Mouse (Mus musculus) kidney, embryonic 16.5 days (tissue): Measurements from ENCODE around the gene Txndc8. TPM values are rescaled to one million over a fixed set of nuclear protein-coding genes. Genes with fewer than 3 reads are reported as not detected.

Experiments
- ATAC-seq: fragments of 200-750 bp; cut with Nextera tagmentation; 2 replicates; pipeline ENCODE4 v1.8.0; 2017; ENCODE audit warnings: moderate TSS enrichment; ENCODE audit not compliant: low FRiP score, low TSS enrichment
- H3K27ac ChIP-seq: fragments of 300-500 bp; sonication (generic); 2 replicates; pipeline ENCODE4 v1.5.1; 2014; ENCODE audit warnings: low read length
- H3K27me3 ChIP-seq: fragments of 300-500 bp; sonication (generic); 2 replicates; pipeline ENCODE4 v1.6.1; 2014; ENCODE audit warnings: low read length, control low read depth, mixed read lengths; ENCODE audit not compliant: insufficient read depth
- H3K36me3 ChIP-seq: fragments of 300-500 bp; sonication (generic); 2 replicates; pipeline ENCODE4 v1.6.1; 2014; ENCODE audit warnings: low read length, control low read depth, mixed read lengths; ENCODE audit not compliant: insufficient read depth
- H3K4me1 ChIP-seq: fragments of 300-500 bp; sonication (generic); 2 replicates; pipeline ENCODE4 v1.6.1; 2014; ENCODE audit warnings: low read length, control low read depth, mixed read lengths; ENCODE audit not compliant: insufficient read depth
- H3K4me2 ChIP-seq: fragments of 300-500 bp; sonication (generic); replicated peaks from 2 replicates; pipeline ENCODE4 v1.6.1; 2014; ENCODE audit warnings: low read depth, low read length
- H3K4me3 ChIP-seq: fragments of 300-500 bp; sonication (generic); 2 replicates; pipeline ENCODE4 v1.5.1; 2014; ENCODE audit warnings: mild to moderate bottlenecking, low read length
- H3K9ac ChIP-seq: fragments of 300-500 bp; sonication (generic); replicated peaks from 2 replicates; pipeline ENCODE4 v1.6.1; 2014; ENCODE audit warnings: low read length
- H3K9me3 ChIP-seq: fragments of 300-500 bp; sonication (generic); 2 replicates; pipeline ENCODE4 v1.6.1; 2016; ENCODE audit warnings: low read length, control low read depth
- WGBS: fragments of 180-500 bp; shearing (Covaris S2); extraction: QIAGEN DNeasy Blood & Tissue Kit; methylation state at CpG from one replicate; pipeline ENCODE4 v1.1.7; 2014; 5-methylcytosine and 5-hydroxymethylcytosine counted together
- polyA plus RNA-seq: library from polyadenylated mRNA; unstranded; fragments of >200 nt; fragmentation: Nextera tagmentation; extraction: Ambion mirVana; gene quantifications from 2 replicates; pipeline ENCODE4 v1.2.1, GENCODE M21; 2015

The Txndc8 gene
- polyA plus RNA-seq, 1 experiment from 2014 or later: not detected

DNA sequence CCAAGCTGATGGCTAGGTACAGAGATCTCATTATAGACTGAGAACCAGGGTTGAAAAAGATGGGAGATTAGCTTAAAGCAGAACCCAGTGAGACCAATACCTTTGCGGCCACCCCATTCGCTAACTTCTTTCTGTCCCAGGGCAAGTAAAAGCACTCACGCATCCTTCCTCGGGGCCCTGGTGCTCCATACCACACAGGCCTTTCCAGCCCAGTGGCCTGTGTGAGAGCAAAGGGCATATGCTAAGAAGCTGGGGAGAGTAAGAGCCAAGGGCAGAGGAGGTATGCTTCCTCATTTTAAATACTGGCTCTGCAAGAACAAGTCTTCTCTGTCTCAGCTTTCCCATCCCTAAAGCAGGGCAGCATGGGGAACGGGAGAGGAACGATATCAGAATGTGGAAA, 59.1 kb downstream of the Txndc8 start:
- Histone ChIP-seq H3K27me3 (no peaks in the 10 kb centered on the region), H3K9me3 (peaks cover 3% of the 10 kb centered on the region; the same call in 1 of the 2 replicates), H3K27ac (no peak overlapping the region), H3K4me3 (no peak overlapping the region), H3K36me3 (peaks cover 60% of the 10 kb centered on the region), H3K4me1 (peaks cover 22% of the 10 kb centered on the region), H3K9ac (no peak overlapping the region), H3K4me2 (no peak overlapping the region)
- 79% methylated on average over 6 of the region's 6 CpGs for WGBS
- peak; percentile 62; the same call in 1 of the 2 replicates for ATAC-seq

DNA sequence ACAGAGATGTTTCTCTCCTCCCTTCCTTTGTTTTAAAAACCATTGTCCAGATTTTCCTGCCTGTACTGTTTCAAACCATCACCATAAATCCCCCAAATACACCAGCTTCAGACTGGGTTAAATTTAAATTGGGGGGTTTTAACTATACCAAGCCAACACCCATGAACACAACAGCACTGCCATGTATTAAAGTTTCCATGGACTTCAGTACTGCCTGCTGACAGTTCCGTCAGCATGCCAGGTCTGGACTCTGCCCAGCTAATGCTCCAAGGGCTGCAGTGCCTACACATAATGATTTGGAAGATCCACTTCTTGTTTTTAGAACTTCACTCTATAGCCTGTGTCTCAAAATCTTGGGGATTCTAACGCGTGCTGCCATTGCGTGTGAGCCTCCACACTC, 61.4 kb downstream of the Txndc8 start:
- Histone ChIP-seq H3K4me1 (peaks cover 8% of the 10 kb centered on the region; the same call in 1 of the 2 replicates), H3K27me3 (no peaks in the 10 kb centered on the region), H3K27ac (peak overlapping the region; percentile 36; the same call in 1 of the 2 replicates), H3K9ac (no peak overlapping the region), H3K4me2 (no peak overlapping the region), H3K4me3 (no peak overlapping the region), H3K9me3 (peaks cover 3% of the 10 kb centered on the region; the same call in 1 of the 2 replicates), H3K36me3 (peaks cover 74% of the 10 kb centered on the region)
- 0 out of 2 replicates have a peak, but pooled peaks have one; percentile 32 for ATAC-seq
- WGBS: 97% methylated on average over 4 of the region's 4 CpGs

DNA sequence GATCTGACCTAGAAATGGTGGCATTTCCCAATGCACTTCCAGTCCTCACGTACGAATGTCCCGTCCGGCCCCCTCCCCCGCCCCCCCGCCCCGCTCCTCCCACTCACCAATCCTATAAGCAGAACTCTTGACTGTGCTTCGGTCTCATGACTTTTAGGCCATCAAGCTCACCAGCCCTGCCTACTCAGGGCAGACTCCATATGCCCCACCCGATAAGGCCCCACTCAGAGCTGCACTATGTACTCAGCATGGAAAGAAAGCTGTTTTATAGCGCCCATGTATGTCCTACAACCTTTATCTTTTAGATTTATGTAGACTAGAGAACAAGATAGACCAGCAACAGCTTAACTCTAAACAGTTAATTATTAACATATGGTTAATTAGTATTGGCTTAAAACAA, 61.9 kb downstream of the Txndc8 start:
- Histone ChIP-seq H3K4me1 (peaks cover 8% of the 10 kb centered on the region; the same call in 1 of the 2 replicates), H3K4me3 (no peak overlapping the region), H3K9ac (no peak overlapping the region), H3K27ac (no peak overlapping the region), H3K4me2 (no peak overlapping the region), H3K9me3 (peaks cover 3% of the 10 kb centered on the region; the same call in 1 of the 2 replicates), H3K36me3 (peaks cover 70% of the 10 kb centered on the region), H3K27me3 (no peaks in the 10 kb centered on the region)
- 0 out of 2 replicates have a peak, but pooled peaks have one; percentile 43 for ATAC-seq
- 59% methylated on average over 10 of the region's 10 CpGs for WGBS

DNA sequence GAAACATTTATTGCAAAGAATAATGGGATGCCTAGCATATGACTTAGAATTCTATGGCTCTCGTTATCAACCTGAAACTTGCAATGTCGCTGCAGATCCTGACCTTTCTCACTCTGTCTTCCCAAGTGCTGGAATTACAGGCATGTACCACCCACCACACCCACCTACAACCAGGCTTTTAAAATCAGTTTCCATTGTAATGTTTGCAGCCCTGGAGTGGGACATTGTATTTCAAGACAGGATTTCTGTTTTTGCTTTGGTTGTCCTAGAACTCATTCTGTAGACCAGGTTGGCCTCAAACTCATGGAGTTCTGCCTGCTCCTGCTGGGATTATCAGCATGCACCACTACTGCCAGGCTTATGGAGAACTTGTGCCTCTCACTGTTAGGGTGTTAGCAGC, 66.0 kb downstream of the Txndc8 start:
- no peak for ATAC-seq
- H3K27me3 ChIP-seq: no peaks in the 10 kb centered on the region
- peaks cover 6% of the 10 kb centered on the region; the same call in 1 of the 2 replicates for H3K4me1 ChIP-seq
- H3K4me2 ChIP-seq: no peak overlapping the region
- 90% methylated on average over 2 of the region's 2 CpGs for WGBS
- no peaks in the 10 kb centered on the region for H3K9me3 ChIP-seq
- H3K9ac ChIP-seq: no peak overlapping the region
- H3K27ac ChIP-seq: no peak overlapping the region
- peaks cover 31% of the 10 kb centered on the region for H3K36me3 ChIP-seq
- no peak overlapping the region for H3K4me3 ChIP-seq

DNA sequence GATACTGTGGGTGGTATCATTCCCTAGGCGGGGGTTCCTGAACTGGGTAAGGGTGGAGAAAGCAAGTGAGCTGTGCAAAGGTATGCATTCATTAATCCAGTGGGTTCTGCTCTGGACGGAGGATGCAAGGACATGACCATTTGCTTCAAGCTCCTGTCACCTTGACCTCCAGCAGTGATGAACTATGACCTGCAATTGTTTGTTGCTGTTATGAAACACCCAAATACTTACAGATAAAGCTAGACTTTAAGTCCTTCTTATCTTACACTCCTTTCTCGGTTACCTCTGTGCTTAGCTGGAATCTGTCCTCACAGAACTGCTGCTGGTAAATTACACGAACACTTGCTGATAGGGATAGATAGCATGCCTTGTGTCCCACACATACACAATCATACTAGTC, 68.3 kb downstream of the Txndc8 start:
- Histone ChIP-seq H3K4me1 (no peaks in the 10 kb centered on the region), H3K9ac (no peak overlapping the region), H3K36me3 (peaks cover 21% of the 10 kb centered on the region), H3K4me3 (no peak overlapping the region), H3K9me3 (no peaks in the 10 kb centered on the region), H3K4me2 (no peak overlapping the region), H3K27ac (no peak overlapping the region), H3K27me3 (no peaks in the 10 kb centered on the region)
- no peak for ATAC-seq
- WGBS: 88% methylated on average over 4 of the region's 4 CpGs

DNA sequence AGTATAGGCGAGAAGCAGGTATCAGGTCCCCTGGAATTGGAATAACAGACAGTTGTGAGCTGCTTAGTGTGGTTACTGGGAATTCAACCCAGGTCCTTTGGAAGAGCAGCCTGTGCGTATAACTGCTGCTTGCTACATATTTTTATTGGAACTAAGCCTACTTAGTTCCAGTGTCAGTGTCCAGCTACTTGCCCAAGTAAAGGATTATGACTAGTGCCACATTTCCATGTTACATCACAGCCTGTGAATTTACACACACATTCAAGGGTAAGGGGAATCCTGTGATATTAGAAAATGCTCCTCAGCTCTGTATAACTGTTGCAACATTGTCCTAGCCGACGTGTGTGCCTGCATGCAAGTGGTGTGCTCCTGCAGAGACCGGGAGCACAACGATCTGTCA, 71.6 kb downstream of the Txndc8 start:
- no peak overlapping the region for H3K4me2 ChIP-seq
- WGBS: 76% methylated on average over 6 of the region's 6 CpGs
- no peak overlapping the region for H3K9ac ChIP-seq
- H3K4me1 ChIP-seq: no peaks in the 10 kb centered on the region
- H3K27ac ChIP-seq: no peak overlapping the region
- H3K27me3 ChIP-seq: no peaks in the 10 kb centered on the region
- no peaks in the 10 kb centered on the region for H3K36me3 ChIP-seq
- H3K4me3 ChIP-seq: no peak overlapping the region
- 0 out of 2 replicates have a peak, but pooled peaks cover 4% of the 10 kb centered on the region for H3K9me3 ChIP-seq
- no peak for ATAC-seq

- Histone ChIP-seq H3K27me3 (no peaks in the 10 kb centered on the region), H3K4me1 (no peaks in the 10 kb centered on the region), H3K27ac (no peak overlapping the region), H3K4me3 (no peak overlapping the region), H3K9ac (no peak overlapping the region), H3K4me2 (no peak overlapping the region), H3K9me3 (0 out of 2 replicates have a peak, but pooled peaks cover 4% of the 10 kb centered on the region), H3K36me3 (no peaks in the 10 kb centered on the region)
- 69% methylated on average over 5 of the region's 5 CpGs for WGBS
- no peak for ATAC-seq
Observed at GRCm38 (mm10) chr4:57934181-57934580, 74.7 kb downstream of the Txndc8 start.

Other genes starting within 250 kb of the Txndc8 start
- gene D630039A03Rik, start 92.8 kb downstream of the Txndc8 start, polyA plus RNA-seq: 1.7 and 2.2 TPM in 2 replicates
- 426 and 432 TPM in 2 replicates for gene Txn1, start 52.7 kb downstream of the Txndc8 start, polyA plus RNA-seq
- gene Svep1, start 197.7 kb upstream of the Txndc8 start, polyA plus RNA-seq: 3.1 and 3.6 TPM in 2 replicates